Mouse (Mus musculus) layer of hippocampus, postnatal 25 days (tissue): Measurements from ENCODE around the gene Zfp408. TPM values are rescaled to one million over a fixed set of nuclear protein-coding genes. Genes with fewer than 3 reads are reported as not detected.
"Not testable (repeated sequence)": the region's sequence is repeated elsewhere in the genome, so short reads cannot be mapped to it uniquely, and the experiment has no call there.

ENCODE experiments used
- DNase-seq, 2 experiments: peaks; one replicate each; pipeline ENCODE4 v3.0.0; 2022; ENCODE audit warnings: mixed read lengths in 2 of 2, low spot score in 1 of 2; ENCODE audit errors: extremely low spot score in 1 of 2
- total RNA-seq, 2 experiments: library from RNA; stranded (reverse); gene quantifications; 2 replicates each; pipeline ENCODE4 v1.2.3; 2021

Zfp408 gene
- total RNA-seq, 2 experiments from 2014 or later = 8.9 to 12.1 TPM

DNA sequence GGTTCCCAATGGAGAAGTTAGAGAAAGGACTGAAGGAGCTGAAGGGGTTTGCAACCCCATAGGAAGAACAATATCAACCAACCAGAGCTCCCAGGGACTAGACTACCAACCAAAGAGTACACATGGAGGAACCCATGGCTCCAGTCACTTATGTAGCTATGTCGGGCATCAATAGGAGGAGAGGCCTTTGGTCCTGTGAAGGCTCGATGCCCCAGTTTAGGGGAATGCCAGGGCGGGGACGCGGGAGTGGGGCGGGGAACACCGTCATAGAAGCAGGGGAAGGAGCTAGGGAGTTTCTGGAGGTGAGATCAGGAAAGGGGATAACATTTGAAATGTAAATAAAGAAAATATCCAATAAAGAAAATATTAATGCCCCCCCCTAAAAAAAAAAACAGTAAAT lies 26.2 kb downstream of the Zfp408 start:
- DNase-seq = not testable (repeated sequence)

DNA sequence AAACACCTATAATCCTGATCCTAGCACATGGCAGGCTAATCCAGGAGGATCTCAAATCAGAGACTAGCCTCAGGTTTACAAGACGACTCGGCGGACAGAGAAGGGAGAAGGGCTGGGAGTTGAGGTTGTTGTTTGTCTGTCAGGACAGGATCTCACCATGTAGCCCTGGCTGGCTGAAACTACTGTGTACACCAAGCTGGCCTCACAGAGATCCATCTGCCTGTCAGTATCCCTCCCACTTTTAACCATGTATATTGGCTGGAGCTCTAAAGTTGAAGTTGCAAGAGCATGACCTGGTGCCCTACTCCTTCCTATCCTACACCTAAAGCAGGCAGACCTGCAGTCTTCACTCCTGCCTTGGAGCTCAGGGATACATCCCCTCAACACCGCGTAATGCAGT lies 27.2 kb downstream of the Zfp408 start:
- no peak for DNase-seq

DNA sequence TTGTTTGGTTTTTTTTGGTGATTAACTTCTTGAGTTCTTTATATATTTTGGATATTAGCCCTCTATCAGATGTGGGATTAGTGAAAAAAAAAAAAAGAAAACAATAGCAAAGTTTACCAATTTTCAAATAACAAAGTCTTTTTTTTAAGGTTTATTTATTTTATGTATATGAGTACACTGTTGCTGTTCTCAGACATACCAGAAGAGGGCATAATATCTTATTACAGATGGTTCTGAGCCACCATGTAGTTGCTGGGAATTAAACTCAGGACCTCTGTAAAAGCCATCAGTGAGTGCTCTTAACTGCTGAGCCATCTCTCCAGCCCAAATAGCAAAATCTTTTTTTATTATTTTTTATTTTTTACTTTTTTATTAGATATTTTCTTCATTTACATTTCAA lies 40.2 kb downstream of the Zfp408 start:
- not testable (repeated sequence) for DNase-seq

DNA sequence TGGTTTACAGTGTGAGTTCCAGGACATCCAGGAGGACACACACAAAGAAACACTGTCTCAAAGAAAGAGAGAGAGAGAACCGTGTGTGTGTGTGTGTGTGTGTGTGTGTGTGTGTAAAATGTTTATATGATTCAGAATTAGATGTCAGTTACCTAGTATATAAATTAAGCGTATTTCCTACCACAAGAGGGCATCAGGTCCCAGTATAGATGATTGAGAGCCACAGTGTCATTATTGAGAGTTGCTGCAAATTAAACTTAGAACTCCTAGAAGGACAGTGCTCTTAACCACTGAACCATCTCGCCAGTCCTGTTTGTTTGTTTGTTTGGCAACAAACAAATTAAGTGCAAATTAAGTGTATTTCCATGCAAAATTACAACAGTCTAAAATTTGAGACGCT lies 47.2 kb downstream of the Zfp408 start:
- no peak for DNase-seq

DNA sequence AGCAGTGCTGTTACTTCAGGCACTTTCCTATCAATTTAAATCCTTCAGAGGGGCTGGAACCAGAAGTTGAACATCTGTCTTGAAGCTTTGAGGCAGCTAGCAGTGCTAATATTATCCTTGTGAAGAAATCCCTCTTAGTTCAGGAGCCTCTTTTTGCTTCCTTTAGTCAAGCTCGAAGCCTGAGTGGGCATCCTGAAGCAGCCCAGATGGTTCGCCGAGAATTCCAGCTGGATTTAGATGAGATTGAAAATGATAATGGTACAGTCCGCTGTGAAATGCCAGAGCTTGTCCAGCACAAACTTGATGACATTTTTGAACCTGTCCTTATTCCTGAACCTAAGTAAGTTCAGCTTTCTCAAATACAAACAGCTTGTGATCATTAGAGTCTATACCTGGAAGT lies 49.1 kb downstream of the Zfp408 start:
- DNase-seq = no peak

Other genes starting within 250 kb of the Zfp408 start
- gene 1110051M20Rik, start 205.1 kb downstream of the Zfp408 start, total RNA-seq = 100 to 1,000 TPM; 101 to 108 TPM
- 10 to 100 TPM; 33.3 to 33.8 TPM for gene Lrp4, start 192.3 kb downstream of the Zfp408 start, total RNA-seq
- 100 to 1,000 TPM; 107 to 115 TPM for gene Ckap5, start 123.0 kb downstream of the Zfp408 start, total RNA-seq
- not detected for gene F2, start 13.4 kb downstream of the Zfp408 start, total RNA-seq
- 10 to 100 TPM; 64.1 to 68.9 TPM for gene Arhgap1, start 69 bp upstream of the Zfp408 start, total RNA-seq
- 10 to 100 TPM; 72.0 to 74.3 TPM for gene Atg13, start 60.8 kb upstream of the Zfp408 start, total RNA-seq
- 1 to 10 TPM; 7.1 to 7.9 TPM for gene Harbi1, start 61.1 kb upstream of the Zfp408 start, total RNA-seq
- gene Ambra1, start 80.3 kb upstream of the Zfp408 start, total RNA-seq = 10 to 100 TPM; 44.8 to 47.1 TPM